Mouse (Mus musculus) thymus, adult 2 months (tissue): Measurements from ENCODE around the gene Eif3k.

Experiments used
- CTCF ChIP-seq: fragments of 200-500 bp; IDR thresholded peaks from 2 replicates; pipeline ENCODE4 v1.5.1; 2012; ENCODE audit warnings: mild to moderate bottlenecking, control low read depth, low read length, moderate library complexity, borderline replicate concordance; ENCODE audit not compliant: control insufficient read depth, poor library complexity, insufficient read depth; ENCODE audit errors: extremely low read depth
- POLR2A ChIP-seq: fragments of 200-500 bp; IDR thresholded peaks from 2 replicates; pipeline ENCODE4 v1.6.1; 2012; ENCODE audit warnings: mild to moderate bottlenecking, low read length, control low read depth, moderate library complexity; ENCODE audit not compliant: control insufficient read depth, poor library complexity, insufficient read depth; ENCODE audit errors: extremely low read depth

- TF ChIP-seq CTCF: no peak
- no peak for TF ChIP-seq POLR2A
These were observed 10.6 kb downstream of the Eif3k start for GRCm38 (mm10) chr7:28971029-28971428.
